Mouse (Mus musculus): ENCODE data around the gene Bves. TPM values are rescaled to one million over a fixed set of nuclear protein-coding genes. Genes with fewer than 3 reads are reported as not detected.
A peak's percentile ranks its signal among the peaks of the same experiment; 100 is the strongest.
"Not testable (repeated sequence)": the region's sequence is repeated elsewhere in the genome, so short reads cannot be mapped to it uniquely, and the experiment has no call there.

Bves gene
- polyA plus RNA-seq, 1 experiment from 2014 or later, result 2.6 TPM

GRCm38 (mm10) chr10:45334925-45335324 is 647 bp upstream of the Bves start:
- DNase-seq (ENCODE audit: low spot score) (no peak), ATAC-seq (ENCODE audit: low FRiP score) (peak; percentile 39; the same call in 1 of the 2 replicates)
- no peaks in the 10 kb centered on the region for H3K36me3 ChIP-seq (replicated peaks; ENCODE audit: control insufficient read depth, insufficient read depth)
- no peaks in the 10 kb centered on the region for H3K9me3 ChIP-seq (ENCODE audit: control insufficient read depth, low read length)
- no peak overlapping the region for H3K27ac ChIP-seq
- WGBS, result 30% methylated on average over 7 of the region's 7 CpGs
- no peaks in the 10 kb centered on the region for H3K4me1 ChIP-seq (replicated peaks; ENCODE audit: control insufficient read depth, insufficient read depth, low read length)
- H3K9ac ChIP-seq, result no peak overlapping the region
- H3K4me3 ChIP-seq (replicated peaks; ENCODE audit: low read length), result peak overlapping the region; percentile 73
- H3K27me3 ChIP-seq (ENCODE audit: control insufficient read depth, insufficient read depth, low read length), result peaks cover 15% of the 10 kb centered on the region
- peak overlapping the region; percentile 91 for H3K4me2 ChIP-seq (replicated peaks)

GRCm38 (mm10) chr10:45339106-45339505 is 3.5 kb downstream of the Bves start:
- Histone ChIP-seq H3K27ac (no peak overlapping the region), H3K4me1 (replicated peaks; ENCODE audit: control insufficient read depth, insufficient read depth, low read length) (no peaks in the 10 kb centered on the region), H3K36me3 (replicated peaks; ENCODE audit: control insufficient read depth, insufficient read depth) (no peaks in the 10 kb centered on the region), H3K9ac (no peak overlapping the region), H3K4me3 (replicated peaks; ENCODE audit: low read length) (no peak overlapping the region), H3K27me3 (ENCODE audit: control insufficient read depth, insufficient read depth, low read length) (peaks cover 10% of the 10 kb centered on the region), H3K4me2 (replicated peaks) (no peak overlapping the region), H3K9me3 (ENCODE audit: control insufficient read depth, low read length) (no peaks in the 10 kb centered on the region)
- ATAC-seq (ENCODE audit: low FRiP score) (no peak), DNase-seq (ENCODE audit: low spot score) (no peak)
- 73% methylated on average over 7 of the region's 7 CpGs for WGBS

GRCm38 (mm10) chr10:45344381-45344780 is 8.8 kb downstream of the Bves start:
- 89% methylated on average over 4 of the region's 4 CpGs for WGBS

GRCm38 (mm10) chr10:45345217-45345616 is 9.6 kb downstream of the Bves start:
- ATAC-seq (ENCODE audit: low FRiP score) (0 out of 2 replicates have a peak, but pooled peaks have one; percentile 34), DNase-seq (ENCODE audit: low spot score) (no peak)
- H3K4me1 ChIP-seq (replicated peaks; ENCODE audit: control insufficient read depth, insufficient read depth, low read length), result no peaks in the 10 kb centered on the region
- no peaks in the 10 kb centered on the region for H3K9me3 ChIP-seq (ENCODE audit: control insufficient read depth, low read length)
- H3K4me2 ChIP-seq (replicated peaks), result no peak overlapping the region
- H3K4me3 ChIP-seq (replicated peaks; ENCODE audit: low read length), result no peak overlapping the region
- 67% methylated on average over 9 of the region's 9 CpGs for WGBS
- H3K9ac ChIP-seq, result no peak overlapping the region
- H3K27me3 ChIP-seq (ENCODE audit: control insufficient read depth, insufficient read depth, low read length), result no peaks in the 10 kb centered on the region
- no peaks in the 10 kb centered on the region for H3K36me3 ChIP-seq (replicated peaks; ENCODE audit: control insufficient read depth, insufficient read depth)
- no peak overlapping the region for H3K27ac ChIP-seq

More at GRCm38 (mm10) chr10:45344381-45344780, 8.8 kb downstream of the Bves start:
- no peak overlapping the region for H3K4me3 ChIP-seq (replicated peaks; ENCODE audit: low read length)
- no peaks in the 10 kb centered on the region for H3K4me1 ChIP-seq (replicated peaks; ENCODE audit: control insufficient read depth, insufficient read depth, low read length)
- no peaks in the 10 kb centered on the region for H3K27me3 ChIP-seq (ENCODE audit: control insufficient read depth, insufficient read depth, low read length)
- no peak for ATAC-seq (ENCODE audit: low FRiP score)
- no peak overlapping the region for H3K4me2 ChIP-seq (replicated peaks)
- no peak overlapping the region for H3K27ac ChIP-seq
- DNase-seq (ENCODE audit: low spot score), result no peak
- H3K9me3 ChIP-seq (ENCODE audit: control insufficient read depth, low read length), result no peaks in the 10 kb centered on the region
- H3K36me3 ChIP-seq (replicated peaks; ENCODE audit: control insufficient read depth, insufficient read depth), result no peaks in the 10 kb centered on the region
- H3K9ac ChIP-seq, result no peak overlapping the region

GRCm38 (mm10) chr10:45348143-45348542 is 12.6 kb downstream of the Bves start:
- H3K9ac ChIP-seq; DNase-seq (ENCODE audit: low spot score); ATAC-seq (ENCODE audit: low FRiP score); H3K4me3 ChIP-seq (replicated peaks; ENCODE audit: low read length); H3K27ac ChIP-seq; H3K27me3 ChIP-seq (ENCODE audit: control insufficient read depth, insufficient read depth, low read length); H3K36me3 ChIP-seq (replicated peaks; ENCODE audit: control insufficient read depth, insufficient read depth); H3K9me3 ChIP-seq (ENCODE audit: control insufficient read depth, low read length); H3K4me2 ChIP-seq (replicated peaks); H3K4me1 ChIP-seq (replicated peaks; ENCODE audit: control insufficient read depth, insufficient read depth, low read length): not testable (repeated sequence)
- WGBS, result 90% methylated on average over 3 of the region's 3 CpGs

GRCm38 (mm10) chr10:45356091-45356490 is 20.5 kb downstream of the Bves start:
- ATAC-seq (ENCODE audit: low FRiP score) (no peak), DNase-seq (ENCODE audit: low spot score) (no peak)
- Histone ChIP-seq H3K4me3 (replicated peaks; ENCODE audit: low read length) (no peak overlapping the region), H3K4me1 (replicated peaks; ENCODE audit: control insufficient read depth, insufficient read depth, low read length) (no peaks in the 10 kb centered on the region), H3K27me3 (ENCODE audit: control insufficient read depth, insufficient read depth, low read length) (no peaks in the 10 kb centered on the region), H3K9ac (no peak overlapping the region), H3K9me3 (ENCODE audit: control insufficient read depth, low read length) (no peaks in the 10 kb centered on the region), H3K36me3 (replicated peaks; ENCODE audit: control insufficient read depth, insufficient read depth) (no peaks in the 10 kb centered on the region), H3K27ac (no peak overlapping the region), H3K4me2 (replicated peaks) (no peak overlapping the region)
- 97% methylated on average over 6 of the region's 6 CpGs for WGBS

- H3K4me1 ChIP-seq (replicated peaks; ENCODE audit: control insufficient read depth, insufficient read depth, low read length), result no peaks in the 10 kb centered on the region
- no peaks in the 10 kb centered on the region for H3K27me3 ChIP-seq (ENCODE audit: control insufficient read depth, insufficient read depth, low read length)
- H3K27ac ChIP-seq, result no peak overlapping the region
- no peak overlapping the region for H3K4me3 ChIP-seq (replicated peaks; ENCODE audit: low read length)
- H3K4me2 ChIP-seq (replicated peaks), result no peak overlapping the region
- DNase-seq (ENCODE audit: low spot score) (no peak), ATAC-seq (ENCODE audit: low FRiP score) (peak; percentile 5; the same call in 1 of the 2 replicates)
- no peaks in the 10 kb centered on the region for H3K36me3 ChIP-seq (replicated peaks; ENCODE audit: control insufficient read depth, insufficient read depth)
- no peak overlapping the region for H3K9ac ChIP-seq
- no peaks in the 10 kb centered on the region for H3K9me3 ChIP-seq (ENCODE audit: control insufficient read depth, low read length)
- WGBS, result 47% methylated on average over 5 of the region's 5 CpGs
These were observed 27.8 kb downstream of the Bves start for GRCm38 (mm10) chr10:45363396-45363795.

- H3K9ac ChIP-seq, result no peak overlapping the region
These were observed 31.6 kb downstream of the Bves start for GRCm38 (mm10) chr10:45366987-45367705.

GRCm38 (mm10) chr10:45369639-45370038 is 34.1 kb downstream of the Bves start:
- ATAC-seq (ENCODE audit: low FRiP score) (no peak), DNase-seq (ENCODE audit: low spot score) (no peak)
- no peaks in the 10 kb centered on the region for H3K4me1 ChIP-seq (replicated peaks; ENCODE audit: control insufficient read depth, insufficient read depth, low read length)
- H3K36me3 ChIP-seq (replicated peaks; ENCODE audit: control insufficient read depth, insufficient read depth), result no peaks in the 10 kb centered on the region
- WGBS, result 85% methylated on average over 3 of the region's 3 CpGs
- no peaks in the 10 kb centered on the region for H3K27me3 ChIP-seq (ENCODE audit: control insufficient read depth, insufficient read depth, low read length)
- no peak overlapping the region for H3K9ac ChIP-seq
- no peak overlapping the region for H3K27ac ChIP-seq
- H3K4me3 ChIP-seq (replicated peaks; ENCODE audit: low read length), result no peak overlapping the region
- no peak overlapping the region for H3K4me2 ChIP-seq (replicated peaks)
- no peaks in the 10 kb centered on the region for H3K9me3 ChIP-seq (ENCODE audit: control insufficient read depth, low read length)

More at GRCm38 (mm10) chr10:45366987-45367705, 31.6 kb downstream of the Bves start:
- 81% methylated on average over 17 of the region's 17 CpGs for WGBS
- DNase-seq (ENCODE audit: low spot score), result no peak
- Histone ChIP-seq H3K9me3 (ENCODE audit: control insufficient read depth, low read length) (no peaks in the 10 kb centered on the region), H3K4me2 (replicated peaks) (no peak overlapping the region), H3K27ac (no peak overlapping the region), H3K4me3 (replicated peaks; ENCODE audit: low read length) (no peak overlapping the region), H3K4me1 (replicated peaks; ENCODE audit: control insufficient read depth, insufficient read depth, low read length) (no peaks in the 10 kb centered on the region), H3K27me3 (ENCODE audit: control insufficient read depth, insufficient read depth, low read length) (no peaks in the 10 kb centered on the region), H3K36me3 (replicated peaks; ENCODE audit: control insufficient read depth, insufficient read depth) (no peaks in the 10 kb centered on the region)
- 0 out of 2 replicates have a peak, but pooled peaks have one; percentile 47 for ATAC-seq (ENCODE audit: low FRiP score)

Data from hindbrain, embryonic 14.5 days (tissue).